Mouse (Mus musculus): Measurements from ENCODE around the gene Pde3a. TPM values are rescaled to one million over a fixed set of nuclear protein-coding genes. Genes with fewer than 3 reads are reported as not detected.

Gene Pde3a
- polyA plus RNA-seq, 1 experiment from 2014 or later, result 3.0 TPM

- 74% methylated on average over 3 of the region's 3 CpGs for WGBS
- Histone ChIP-seq H3K4me2 (replicated peaks; ENCODE audit: low read depth, low read length) (no peak overlapping the region), H3K9me3 (ENCODE audit: control insufficient read depth, low read length) (no peaks in the 10 kb centered on the region)
These were observed 190.9 kb downstream of the Pde3a start for GRCm38 (mm10) chr6:141439965-141440364.

GRCm38 (mm10) chr6:141447547-141447946 is 198.5 kb downstream of the Pde3a start:
- H3K9ac ChIP-seq (ENCODE audit: low read depth, low read length), result no peak overlapping the region
- H3K9me3 ChIP-seq (ENCODE audit: control insufficient read depth, low read length), result no peaks in the 10 kb centered on the region
- DNase-seq (ENCODE audit: low spot score), result peak; percentile 80
- H3K4me3 ChIP-seq (ENCODE audit: low read depth, low read length), result no peak overlapping the region
- H3K4me1 ChIP-seq (replicated peaks; ENCODE audit: control insufficient read depth, insufficient read depth, low read length), result no peaks in the 10 kb centered on the region
- H3K27ac ChIP-seq (ENCODE audit: low read depth, low read length), result no peak overlapping the region
- 17% methylated on average over 3 of the region's 3 CpGs for WGBS
- H3K36me3 ChIP-seq (ENCODE audit: control insufficient read depth, insufficient read depth, low read length), result no peaks in the 10 kb centered on the region
- H3K4me2 ChIP-seq (replicated peaks; ENCODE audit: low read depth, low read length), result no peak overlapping the region
- H3K27me3 ChIP-seq (ENCODE audit: control insufficient read depth, insufficient read depth, low read length), result no peaks in the 10 kb centered on the region
- no peak for ATAC-seq (ENCODE audit: low FRiP score)

More at GRCm38 (mm10) chr6:141439965-141440364, 190.9 kb downstream of the Pde3a start:
- H3K27me3 ChIP-seq (ENCODE audit: control insufficient read depth, insufficient read depth, low read length), result no peaks in the 10 kb centered on the region
- no peaks in the 10 kb centered on the region for H3K4me1 ChIP-seq (replicated peaks; ENCODE audit: control insufficient read depth, insufficient read depth, low read length)
- no peak overlapping the region for H3K4me3 ChIP-seq (ENCODE audit: low read depth, low read length)
- no peak overlapping the region for H3K27ac ChIP-seq (ENCODE audit: low read depth, low read length)
- DNase-seq (ENCODE audit: low spot score) (no peak), ATAC-seq (ENCODE audit: low FRiP score) (no peak)
- no peaks in the 10 kb centered on the region for H3K36me3 ChIP-seq (ENCODE audit: control insufficient read depth, insufficient read depth, low read length)
- no peak overlapping the region for H3K9ac ChIP-seq (ENCODE audit: low read depth, low read length)

- no peaks in the 10 kb centered on the region for H3K27me3 ChIP-seq (ENCODE audit: control insufficient read depth, insufficient read depth, low read length)
- no peaks in the 10 kb centered on the region for H3K9me3 ChIP-seq (ENCODE audit: control insufficient read depth, low read length)
- DNase-seq (ENCODE audit: low spot score) (no peak), ATAC-seq (ENCODE audit: low FRiP score) (no peak)
- no peak overlapping the region for H3K27ac ChIP-seq (ENCODE audit: low read depth, low read length)
- no peak overlapping the region for H3K4me3 ChIP-seq (ENCODE audit: low read depth, low read length)
- WGBS, result 66% methylated on average over 8 of the region's 8 CpGs
- no peaks in the 10 kb centered on the region for H3K4me1 ChIP-seq (replicated peaks; ENCODE audit: control insufficient read depth, insufficient read depth, low read length)
- H3K4me2 ChIP-seq (replicated peaks; ENCODE audit: low read depth, low read length), result no peak overlapping the region
- no peak overlapping the region for H3K9ac ChIP-seq (ENCODE audit: low read depth, low read length)
- H3K36me3 ChIP-seq (ENCODE audit: control insufficient read depth, insufficient read depth, low read length), result no peaks in the 10 kb centered on the region
These were observed 199.8 kb downstream of the Pde3a start for GRCm38 (mm10) chr6:141448886-141449285.

- ATAC-seq (ENCODE audit: low FRiP score), result peak; percentile 19; the same call in 1 of the 2 replicates
- no peak overlapping the region for H3K9ac ChIP-seq (ENCODE audit: low read depth, low read length)
- WGBS, result 80% methylated on average over 5 of the region's 5 CpGs
- DNase-seq (ENCODE audit: low spot score), result no peak
- no peak overlapping the region for H3K4me3 ChIP-seq (ENCODE audit: low read depth, low read length)
- no peaks in the 10 kb centered on the region for H3K9me3 ChIP-seq (ENCODE audit: control insufficient read depth, low read length)
- H3K27me3 ChIP-seq (ENCODE audit: control insufficient read depth, insufficient read depth, low read length), result no peaks in the 10 kb centered on the region
- H3K4me2 ChIP-seq (replicated peaks; ENCODE audit: low read depth, low read length), result no peak overlapping the region
- no peaks in the 10 kb centered on the region for H3K36me3 ChIP-seq (ENCODE audit: control insufficient read depth, insufficient read depth, low read length)
- H3K27ac ChIP-seq (ENCODE audit: low read depth, low read length), result no peak overlapping the region
- H3K4me1 ChIP-seq (replicated peaks; ENCODE audit: control insufficient read depth, insufficient read depth, low read length), result no peaks in the 10 kb centered on the region
These were observed 206.3 kb downstream of the Pde3a start for GRCm38 (mm10) chr6:141455335-141455734.

- Histone ChIP-seq H3K4me3 (ENCODE audit: low read depth, low read length) (no peak overlapping the region), H3K4me2 (replicated peaks; ENCODE audit: low read depth, low read length) (no peak overlapping the region), H3K9me3 (ENCODE audit: control insufficient read depth, low read length) (no peaks in the 10 kb centered on the region), H3K27ac (ENCODE audit: low read depth, low read length) (no peak overlapping the region), H3K36me3 (ENCODE audit: control insufficient read depth, insufficient read depth, low read length) (no peaks in the 10 kb centered on the region), H3K27me3 (ENCODE audit: control insufficient read depth, insufficient read depth, low read length) (no peaks in the 10 kb centered on the region), H3K4me1 (replicated peaks; ENCODE audit: control insufficient read depth, insufficient read depth, low read length) (no peaks in the 10 kb centered on the region), H3K9ac (ENCODE audit: low read depth, low read length) (no peak overlapping the region)
- 87% methylated on average over 3 of the region's 3 CpGs for WGBS
- no peak for DNase-seq (ENCODE audit: low spot score)
- ATAC-seq (ENCODE audit: low FRiP score), result no peak
These were observed 207.5 kb downstream of the Pde3a start for GRCm38 (mm10) chr6:141456591-141456990.

- no peak for DNase-seq (ENCODE audit: low spot score)
- H3K9ac ChIP-seq (ENCODE audit: low read depth, low read length), result no peak overlapping the region
- no peak overlapping the region for H3K4me2 ChIP-seq (replicated peaks; ENCODE audit: low read depth, low read length)
- H3K36me3 ChIP-seq (ENCODE audit: control insufficient read depth, insufficient read depth, low read length), result no peaks in the 10 kb centered on the region
- no peaks in the 10 kb centered on the region for H3K27me3 ChIP-seq (ENCODE audit: control insufficient read depth, insufficient read depth, low read length)
- ATAC-seq (ENCODE audit: low FRiP score), result no peak
- WGBS, result 95% methylated on average over 2 of the region's 2 CpGs
- no peaks in the 10 kb centered on the region for H3K9me3 ChIP-seq (ENCODE audit: control insufficient read depth, low read length)
- H3K4me1 ChIP-seq (replicated peaks; ENCODE audit: control insufficient read depth, insufficient read depth, low read length), result no peaks in the 10 kb centered on the region
- H3K4me3 ChIP-seq (ENCODE audit: low read depth, low read length), result no peak overlapping the region
- H3K27ac ChIP-seq (ENCODE audit: low read depth, low read length), result no peak overlapping the region
These were observed 221.2 kb downstream of the Pde3a start for GRCm38 (mm10) chr6:141470251-141470650.

GRCm38 (mm10) chr6:141474223-141474622 is 225.2 kb downstream of the Pde3a start:
- Histone ChIP-seq H3K4me3 (ENCODE audit: low read depth, low read length) (no peak overlapping the region), H3K27ac (ENCODE audit: low read depth, low read length) (no peak overlapping the region), H3K9ac (ENCODE audit: low read depth, low read length) (no peak overlapping the region), H3K9me3 (ENCODE audit: control insufficient read depth, low read length) (no peaks in the 10 kb centered on the region), H3K4me1 (replicated peaks; ENCODE audit: control insufficient read depth, insufficient read depth, low read length) (no peaks in the 10 kb centered on the region), H3K27me3 (ENCODE audit: control insufficient read depth, insufficient read depth, low read length) (no peaks in the 10 kb centered on the region), H3K4me2 (replicated peaks; ENCODE audit: low read depth, low read length) (no peak overlapping the region), H3K36me3 (ENCODE audit: control insufficient read depth, insufficient read depth, low read length) (no peaks in the 10 kb centered on the region)
- 67% methylated on average over 2 of the region's 2 CpGs for WGBS
- DNase-seq (ENCODE audit: low spot score) (no peak), ATAC-seq (ENCODE audit: low FRiP score) (no peak)

- no peak overlapping the region for H3K9ac ChIP-seq (ENCODE audit: low read depth, low read length)
- no peaks in the 10 kb centered on the region for H3K4me1 ChIP-seq (replicated peaks; ENCODE audit: control insufficient read depth, insufficient read depth, low read length)
- DNase-seq (ENCODE audit: low spot score), result no peak
- H3K4me2 ChIP-seq (replicated peaks; ENCODE audit: low read depth, low read length), result no peak overlapping the region
- WGBS, result 64% methylated on average over 3 of the region's 3 CpGs
- no peak for ATAC-seq (ENCODE audit: low FRiP score)
- H3K36me3 ChIP-seq (ENCODE audit: control insufficient read depth, insufficient read depth, low read length), result no peaks in the 10 kb centered on the region
- H3K27me3 ChIP-seq (ENCODE audit: control insufficient read depth, insufficient read depth, low read length), result no peaks in the 10 kb centered on the region
- no peaks in the 10 kb centered on the region for H3K9me3 ChIP-seq (ENCODE audit: control insufficient read depth, low read length)
- no peak overlapping the region for H3K4me3 ChIP-seq (ENCODE audit: low read depth, low read length)
- H3K27ac ChIP-seq (ENCODE audit: low read depth, low read length), result no peak overlapping the region
These were observed 225.6 kb downstream of the Pde3a start for GRCm38 (mm10) chr6:141474696-141475095.

- H3K4me1 ChIP-seq (replicated peaks; ENCODE audit: control insufficient read depth, insufficient read depth, low read length), result no peaks in the 10 kb centered on the region
- ATAC-seq (ENCODE audit: low FRiP score) (peak; percentile 29; the same call in 1 of the 2 replicates), DNase-seq (ENCODE audit: low spot score) (no peak)
- no peaks in the 10 kb centered on the region for H3K36me3 ChIP-seq (ENCODE audit: control insufficient read depth, insufficient read depth, low read length)
- H3K4me3 ChIP-seq (ENCODE audit: low read depth, low read length), result no peak overlapping the region
- H3K9me3 ChIP-seq (ENCODE audit: control insufficient read depth, low read length), result no peaks in the 10 kb centered on the region
- H3K4me2 ChIP-seq (replicated peaks; ENCODE audit: low read depth, low read length), result no peak overlapping the region
- no peaks in the 10 kb centered on the region for H3K27me3 ChIP-seq (ENCODE audit: control insufficient read depth, insufficient read depth, low read length)
- H3K27ac ChIP-seq (ENCODE audit: low read depth, low read length), result no peak overlapping the region
- no peak overlapping the region for H3K9ac ChIP-seq (ENCODE audit: low read depth, low read length)
- 70% methylated on average over 10 of the region's 10 CpGs for WGBS
These were observed 236.4 kb downstream of the Pde3a start for GRCm38 (mm10) chr6:141485302-141486021.
